Mouse (Mus musculus) hematopoietic stem cell, adult 5-6 weeks (primary cell): ENCODE measurements around the gene Gm20696. TPM values are rescaled to one million over a fixed set of nuclear protein-coding genes. Genes with fewer than 3 reads are reported as not detected.

Experiments used
- ATAC-seq, 2 experiments: fragments of 125-278 bp in 1 of 2; replicated peaks in 1 of 2; 2 replicates each; pipeline ENCODE4 v1.8.0; 2016 to 2017; ENCODE audit warnings: inconsistent platforms in 2 of 2, mild to moderate bottlenecking in 2 of 2, moderate number of reproducible peaks in 2 of 2, low read depth in 1 of 2, moderate TSS enrichment in 1 of 2; ENCODE audit not compliant: low FRiP score in 2 of 2, poor library complexity in 2 of 2, severe bottlenecking in 2 of 2, insufficient read depth in 1 of 2, low TSS enrichment in 1 of 2
- total RNA-seq: library from RNA; stranded (forward); fragments of 172-1452, 232-1000 nt; gene quantifications from 2 replicates; pipeline ENCODE4 v1.2.3, GENCODE M21; 2017

Gene Gm20696
- total RNA-seq, 1 experiment from 2014 or later, result 1.9 TPM

DNA sequence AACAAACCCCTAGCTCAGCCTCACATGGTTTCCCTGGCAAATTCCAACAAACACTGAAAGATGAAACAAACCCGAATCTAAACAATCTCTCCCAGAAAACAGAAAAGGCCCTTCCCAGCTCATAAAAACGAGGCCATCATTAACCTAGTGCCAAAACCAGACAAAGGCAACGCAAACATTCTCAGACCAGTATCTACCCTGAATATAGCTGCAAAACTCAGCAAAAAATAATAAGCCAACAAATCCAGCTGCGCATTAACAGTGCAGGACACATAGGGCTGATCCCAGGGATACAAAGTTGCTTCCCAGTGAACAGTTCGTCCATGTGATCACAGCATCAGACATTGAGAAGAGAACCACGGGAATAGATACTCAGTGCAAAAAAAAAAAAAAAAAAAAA, 121.2 kb downstream of the Gm20696 start:
- ATAC-seq, result no peak

DNA sequence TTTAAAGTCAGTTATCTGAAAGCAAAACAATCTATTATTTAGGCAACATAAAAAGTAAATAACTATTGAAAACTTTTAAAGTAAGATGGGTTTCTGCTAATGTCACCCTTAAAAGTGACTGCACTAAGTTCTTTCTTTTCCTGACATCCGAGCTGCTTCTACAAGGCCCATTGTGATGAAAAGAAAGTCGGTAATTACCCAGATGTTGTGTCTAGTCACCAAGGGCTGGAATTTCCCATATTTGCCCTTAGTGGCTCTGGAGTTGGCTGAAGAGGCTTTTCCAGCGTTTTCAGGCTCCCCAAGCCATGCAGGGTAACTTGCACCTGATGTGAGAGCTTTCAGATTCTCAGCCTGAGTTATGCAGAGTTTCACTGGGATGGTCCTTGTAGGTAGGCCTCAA, 125.5 kb downstream of the Gm20696 start:
- ATAC-seq, result no peak

DNA sequence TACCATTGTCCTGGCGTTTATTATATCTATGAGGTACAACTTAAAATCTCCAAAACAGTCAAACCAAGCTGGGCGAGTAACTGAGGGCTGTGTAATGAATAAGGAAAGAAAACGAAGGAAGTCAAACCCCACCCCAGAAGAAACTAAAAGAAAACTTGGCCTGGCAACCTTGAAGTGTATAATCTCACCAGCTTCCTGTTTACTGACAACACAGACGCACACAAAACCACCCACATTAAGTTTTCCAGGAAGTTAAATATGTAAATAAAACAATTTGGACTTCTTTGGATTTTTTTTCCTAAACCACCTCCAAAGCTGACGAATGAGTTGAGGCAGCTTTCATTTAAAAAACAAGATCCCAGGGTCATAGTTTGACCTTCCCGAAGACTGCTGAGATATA, 125.9 kb downstream of the Gm20696 start:
- no peak for ATAC-seq

DNA sequence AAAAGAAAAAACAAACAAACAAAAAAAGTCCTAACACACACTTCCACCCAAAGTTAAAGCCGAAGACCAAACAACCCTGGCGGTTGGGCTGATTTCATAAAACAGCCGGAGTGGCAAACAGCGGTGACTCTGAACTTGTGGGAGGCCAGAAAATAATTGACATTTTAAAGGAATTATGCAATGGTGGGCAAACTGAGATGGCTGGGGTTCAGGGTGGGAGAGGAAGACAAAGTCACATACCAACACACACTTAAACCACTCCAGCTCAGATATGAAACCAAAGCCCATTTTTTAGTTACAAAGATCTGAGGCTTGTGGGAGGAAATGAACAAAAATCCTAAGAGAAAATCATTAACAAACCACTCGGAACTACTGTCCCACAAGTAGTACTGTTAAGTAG, 126.5 kb downstream of the Gm20696 start:
- no peak for ATAC-seq

- no peak for ATAC-seq
These were observed 128.2 kb downstream of the Gm20696 start for GRCm38 (mm10) chr6:99538194-99538941.

DNA sequence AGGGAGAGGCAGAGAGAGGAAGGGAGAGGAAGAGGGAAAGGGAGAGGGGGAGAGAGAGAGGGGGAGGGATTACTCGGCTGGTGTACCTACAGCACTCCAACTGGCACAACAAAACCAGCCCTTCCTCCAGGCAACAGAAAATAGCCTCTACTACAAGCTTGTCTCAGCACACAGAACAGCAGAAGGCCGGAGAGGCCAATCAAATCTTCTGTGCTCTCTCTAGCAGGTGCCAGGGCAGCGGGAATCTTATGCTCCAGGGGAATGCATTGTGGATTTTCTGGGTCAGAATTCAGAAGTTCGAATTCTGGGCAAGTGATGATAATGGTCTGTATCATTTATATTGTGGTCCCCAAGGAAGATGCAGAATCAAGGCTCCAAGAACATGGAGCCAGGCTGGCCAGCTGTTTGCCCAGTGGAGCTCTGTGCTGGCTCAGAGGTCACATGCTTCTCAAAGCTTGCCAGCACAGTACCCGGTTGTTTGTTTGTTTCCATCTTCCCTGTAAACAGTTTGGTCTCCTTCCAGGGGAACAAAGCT, 132.3 kb downstream of the Gm20696 start:
- ATAC-seq, result no peak

DNA sequence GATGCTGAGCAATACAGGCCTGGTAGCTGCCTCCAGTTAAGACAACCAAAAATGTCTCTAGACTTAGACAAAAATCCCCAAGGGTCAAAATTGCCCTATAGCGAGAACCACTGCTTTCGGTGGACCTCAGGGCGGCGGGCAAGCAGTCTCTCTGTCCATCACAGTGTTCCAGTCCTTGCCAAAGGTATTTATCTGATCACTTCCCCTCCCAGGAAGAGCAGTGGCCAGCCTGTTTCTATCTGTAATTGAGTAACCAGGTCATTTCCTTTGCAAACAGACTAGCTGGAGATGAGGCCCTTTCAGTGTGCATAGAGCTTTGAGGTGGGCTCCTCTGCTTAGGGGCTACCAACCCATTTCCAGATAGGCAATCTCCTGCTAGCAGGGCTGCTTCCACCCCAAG, 134.1 kb downstream of the Gm20696 start:
- no peak for ATAC-seq

DNA sequence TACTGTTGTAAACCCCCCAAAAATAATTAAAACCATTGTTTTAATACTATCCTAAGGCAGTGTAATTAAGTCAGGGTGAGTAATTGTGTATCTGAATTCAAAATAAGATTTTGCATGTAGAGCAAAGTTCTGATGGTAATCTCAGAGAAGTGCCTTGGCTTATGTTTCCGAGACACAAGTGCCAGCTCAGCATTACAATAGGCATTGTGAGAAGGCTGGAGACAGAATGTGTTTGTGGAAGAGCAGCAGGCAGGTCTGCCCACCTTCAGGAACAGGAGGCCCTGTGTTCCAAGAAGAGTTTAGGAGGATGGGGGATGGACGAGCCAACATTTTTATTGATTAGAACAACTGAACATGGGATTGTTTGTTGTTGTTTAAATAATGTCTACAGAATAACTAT, 137.6 kb downstream of the Gm20696 start:
- no peak for ATAC-seq

DNA sequence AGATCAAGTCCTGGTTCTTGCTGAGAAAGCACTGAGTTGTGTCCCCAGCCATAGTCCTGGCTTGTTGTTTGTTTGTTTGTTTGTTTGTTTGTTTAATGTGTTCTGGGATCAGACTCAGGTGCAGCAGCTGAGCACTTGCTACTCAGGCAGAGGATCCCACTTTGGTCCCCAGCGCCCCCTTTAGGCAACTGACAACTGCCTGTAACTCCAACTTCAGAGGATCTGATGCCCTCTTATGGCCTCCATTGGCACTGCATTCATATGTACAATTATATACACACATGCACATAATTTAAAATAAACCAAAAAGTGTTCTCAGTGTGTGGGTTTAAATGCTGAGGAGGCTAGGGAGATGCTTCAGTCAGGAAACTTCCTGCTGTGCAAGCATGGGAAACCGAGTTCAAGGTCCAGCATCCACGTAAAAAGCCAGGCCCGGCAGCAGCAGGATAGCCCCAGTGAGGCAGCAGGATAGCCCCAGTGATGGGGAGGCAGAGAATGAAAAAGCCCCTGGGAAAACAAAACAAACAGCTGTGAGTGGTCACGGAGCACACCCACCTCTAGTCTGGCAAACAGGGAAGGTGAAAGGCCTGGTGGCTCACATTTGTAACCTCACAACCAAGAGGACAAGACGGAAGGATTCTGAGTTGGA, 139.0 kb downstream of the Gm20696 start:
- no peak for ATAC-seq

DNA sequence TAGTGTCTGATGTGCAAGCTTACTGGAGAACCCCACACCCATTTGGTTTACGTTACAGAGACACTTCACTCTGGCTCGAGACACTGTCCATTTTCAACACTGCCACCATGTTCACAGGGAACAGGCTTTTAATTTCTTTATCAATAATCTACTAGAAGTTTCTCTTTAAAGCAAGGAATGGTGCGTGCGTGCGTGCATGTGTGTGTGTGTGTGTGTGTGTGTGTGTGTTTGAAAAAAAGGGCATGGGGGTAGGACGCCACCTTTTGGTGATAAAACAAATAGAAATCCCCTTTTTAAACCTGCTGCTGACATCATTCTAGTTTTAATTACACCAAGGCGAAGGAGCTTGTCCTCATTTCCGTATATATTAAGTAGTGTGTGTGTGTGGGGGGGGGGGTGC, 141.2 kb downstream of the Gm20696 start:
- ATAC-seq, result no peak

- no peak for ATAC-seq
These were observed 142.8 kb downstream of the Gm20696 start for GRCm38 (mm10) chr6:99523679-99524370.

DNA sequence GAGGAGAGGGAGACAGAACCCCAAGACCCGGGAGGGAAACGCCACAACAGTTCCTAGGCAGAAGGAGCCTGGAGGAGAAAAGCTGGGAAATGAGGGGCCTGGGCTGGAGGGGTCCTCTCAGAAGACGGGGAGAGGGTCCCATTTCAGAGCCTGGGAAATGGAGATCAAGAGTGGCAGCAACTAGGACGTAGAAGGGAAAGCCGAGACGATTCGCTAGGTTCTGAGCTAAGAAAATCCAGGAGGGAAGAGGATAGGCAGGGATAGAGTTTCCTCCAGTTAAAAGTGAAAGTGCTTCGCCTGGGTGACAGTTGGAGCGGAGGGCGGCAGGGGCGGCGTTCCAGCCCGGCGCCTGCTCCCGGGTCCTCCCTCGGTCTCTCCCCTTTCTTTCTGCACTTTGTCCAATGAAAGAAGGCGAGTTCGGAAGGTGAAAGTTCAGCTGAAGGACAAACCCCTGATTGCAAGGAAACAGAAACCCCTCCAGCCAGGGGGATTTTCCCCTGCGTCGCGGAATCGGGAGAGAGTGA, 143.4 kb downstream of the Gm20696 start:
- ATAC-seq, result peak; percentile 40 to 64

DNA sequence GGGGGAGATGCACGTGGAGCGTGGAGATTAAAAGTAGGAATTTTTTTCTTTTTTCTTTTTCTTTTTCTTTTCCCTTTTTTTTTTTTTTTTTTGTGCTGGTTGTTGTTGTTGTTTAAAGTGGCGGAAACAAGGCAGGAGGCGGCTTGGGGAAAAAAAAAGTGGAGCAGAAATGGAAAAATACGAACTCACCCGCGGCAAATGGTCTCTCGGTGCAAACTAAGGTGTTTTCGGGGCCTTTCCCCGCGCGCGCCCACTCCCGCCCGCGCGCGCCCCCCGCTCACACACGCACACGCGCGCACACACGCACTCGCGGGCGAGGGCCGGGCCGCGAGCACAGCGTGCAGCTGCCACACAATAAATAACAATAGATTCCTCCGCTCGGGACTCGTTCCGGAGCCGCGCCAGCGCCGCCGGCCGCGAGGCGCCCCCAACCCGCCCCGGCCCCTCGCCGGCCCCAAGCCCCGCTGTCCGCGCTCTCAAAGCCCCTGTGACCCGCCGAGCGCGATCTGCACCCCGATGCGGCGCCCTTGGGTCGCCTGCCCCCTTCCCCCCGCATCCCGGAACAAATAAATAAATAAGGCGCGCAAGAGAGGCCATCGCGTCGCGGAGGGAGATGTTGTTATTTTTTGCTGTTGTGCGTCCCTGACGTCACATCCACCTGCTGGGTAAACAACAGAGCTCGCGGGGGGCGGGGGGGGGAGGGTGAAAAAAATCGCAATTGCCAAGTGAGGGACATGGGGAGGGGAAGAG, 144.1 kb downstream of the Gm20696 start, which contains the start of gene Foxp1:
Gene Foxp1, minus strand, starts transcription at position 363 of the 750 bp plus-strand sequence.
- ATAC-seq, result peak in 1 of 2 experiments; percentile 37; a peak in 1 of 4 replicates

DNA sequence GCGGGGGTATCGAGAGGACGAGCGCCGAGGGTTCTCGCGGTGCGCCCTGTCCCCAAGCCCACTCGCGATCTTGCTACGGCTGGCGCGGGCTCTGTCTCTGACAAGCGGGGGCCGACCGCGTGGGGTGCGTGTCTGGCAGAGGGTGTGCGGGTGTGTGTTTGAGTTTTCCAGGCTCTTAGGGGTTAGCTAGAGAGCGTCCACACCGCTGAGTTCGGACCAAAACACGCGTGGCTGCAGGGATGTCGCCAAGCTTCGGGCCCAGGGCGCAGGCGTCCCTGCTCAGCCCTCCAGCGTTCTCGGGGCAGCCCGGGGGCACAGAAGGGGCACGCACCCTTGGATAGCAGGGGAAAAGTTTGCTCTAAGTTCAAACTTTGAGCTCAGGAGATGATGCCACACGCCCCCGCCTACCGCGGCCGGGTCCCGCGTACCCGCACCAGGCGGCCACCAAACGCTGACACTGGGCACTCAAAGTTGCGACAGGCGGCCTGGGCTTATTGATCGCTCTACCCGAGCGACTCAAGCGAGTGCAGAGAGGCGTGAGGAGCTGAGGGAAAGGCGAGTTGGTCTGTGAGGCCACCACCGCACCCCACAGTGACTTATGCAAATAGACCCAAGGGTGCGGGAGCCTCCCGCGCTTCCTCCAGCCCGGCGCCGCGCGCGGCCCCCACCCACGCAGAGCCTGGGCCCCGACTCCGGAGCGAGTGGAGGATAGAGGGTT, 144.8 kb downstream of the Gm20696 start:
- ATAC-seq, result peak in 1 of 2 experiments; percentile 7; a peak in 1 of 4 replicates

GRCm38 (mm10) chr6:99521038-99521640, 145.5 kb downstream of the Gm20696 start:
- ATAC-seq, result peak; percentile 1 to 24; a peak in 3 of 4 replicates

DNA sequence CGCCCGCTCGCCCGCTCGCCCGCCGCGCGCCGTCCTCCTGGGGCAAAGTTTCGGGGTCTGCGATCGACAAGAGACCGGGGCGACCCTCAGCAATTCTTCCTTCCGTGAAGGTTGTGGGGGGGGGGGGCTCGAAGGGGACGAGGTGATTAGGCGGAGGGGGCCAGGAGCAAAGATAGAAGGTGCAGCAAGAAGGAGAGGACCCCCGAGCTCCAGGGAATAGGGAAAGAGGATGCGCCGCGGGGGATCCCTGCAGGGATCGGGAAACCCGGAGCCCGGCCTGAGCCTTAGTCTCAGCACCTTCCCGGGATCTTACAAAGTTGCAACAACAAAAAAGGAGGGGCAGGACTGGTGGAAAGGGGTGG, 145.9 kb downstream of the Gm20696 start:
- no peak for ATAC-seq
